Mouse (Mus musculus) olfactory bulb, adult 2 months (tissue): Measurements from ENCODE around the gene Fpr-rs7.

Experiments
- CTCF ChIP-seq: fragments of 200-500 bp; IDR thresholded peaks from 2 replicates; pipeline ENCODE4 v1.5.1; 2012; ENCODE audit warnings: low read depth, mild to moderate bottlenecking, low read length, moderate library complexity; ENCODE audit not compliant: insufficient read depth
- POLR2A ChIP-seq: fragments of 200-500 bp; IDR thresholded peaks from 2 replicates; pipeline ENCODE4 v1.6.1; 2012; ENCODE audit warnings: mild to moderate bottlenecking, low read depth, low read length, moderate library complexity; ENCODE audit not compliant: insufficient read depth

DNA sequence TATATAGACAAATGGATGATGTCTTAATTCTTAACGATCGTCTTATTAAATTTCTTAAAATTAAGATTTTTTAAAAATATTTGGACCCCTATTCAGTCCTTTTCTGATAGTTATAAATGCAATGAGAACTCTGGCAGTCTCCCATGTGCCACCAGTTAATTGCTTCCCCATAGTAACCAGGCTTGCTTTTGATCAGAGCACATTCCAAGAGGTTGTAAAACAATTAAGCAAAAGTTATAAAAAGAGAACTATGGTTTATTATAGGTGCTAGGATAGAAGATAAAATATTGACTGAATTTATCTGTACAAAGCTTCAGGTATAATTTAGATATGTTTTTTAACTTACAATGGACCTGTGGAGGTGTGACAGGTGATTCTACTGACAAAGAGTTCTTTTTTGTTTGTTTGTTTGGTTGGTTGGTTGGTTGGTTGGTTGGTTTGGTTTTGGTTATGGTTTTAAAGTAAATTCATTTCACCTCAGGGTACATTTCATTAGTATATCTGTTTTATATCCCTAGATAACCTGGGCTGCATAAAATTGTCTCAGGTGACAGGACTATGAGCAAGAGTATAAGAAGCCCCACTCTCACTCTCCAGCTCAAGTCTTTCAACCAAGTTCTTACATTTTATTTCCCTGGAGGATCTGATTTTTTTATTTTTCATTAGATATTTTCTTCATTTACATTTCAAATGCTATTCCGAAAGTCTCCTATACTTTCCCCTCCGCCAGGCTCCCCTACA lies 42.2 kb downstream of the Fpr-rs7 start:
- TF ChIP-seq CTCF: no peak
- no peak for TF ChIP-seq POLR2A
